Mouse (Mus musculus) stomach, embryonic 15.5 days (tissue): Measurements from ENCODE around the gene Rab7b. TPM values are rescaled to one million over a fixed set of nuclear protein-coding genes. Genes with fewer than 3 reads are reported as not detected.

Source experiments
- ATAC-seq: fragments of 200-750 bp; cut with Nextera tagmentation; 2 replicates; pipeline ENCODE4 v1.8.0; 2017; ENCODE audit warnings: low read depth, moderate number of reproducible peaks, moderate TSS enrichment; ENCODE audit not compliant: insufficient read depth, low FRiP score
- H3K27ac ChIP-seq: fragments of 300-500 bp; sonication (generic); 2 replicates; pipeline ENCODE4 v1.5.1; 2015; ENCODE audit warnings: mild to moderate bottlenecking, inconsistent platforms
- H3K27me3 ChIP-seq: fragments of 300-500 bp; sonication (generic); replicated peaks from 2 replicates; pipeline ENCODE4 v1.6.1; 2015; ENCODE audit warnings: inconsistent platforms
- H3K36me3 ChIP-seq: fragments of 300-500 bp; sonication (generic); 2 replicates; pipeline ENCODE4 v1.6.1; 2015; ENCODE audit warnings: inconsistent platforms
- H3K4me1 ChIP-seq: fragments of 300-500 bp; sonication (generic); 2 replicates; pipeline ENCODE4 v1.6.1; 2015; ENCODE audit warnings: inconsistent platforms
- H3K4me2 ChIP-seq: fragments of 300-500 bp; sonication (generic); 2 replicates; pipeline ENCODE4 v1.6.1; 2015; ENCODE audit warnings: mild to moderate bottlenecking, inconsistent platforms
- H3K4me3 ChIP-seq: fragments of 300-500 bp; sonication (generic); replicated peaks from 2 replicates; pipeline ENCODE4 v1.5.1; 2015; ENCODE audit warnings: inconsistent platforms
- H3K9ac ChIP-seq: fragments of 300-500 bp; sonication (generic); 2 replicates; pipeline ENCODE4 v1.6.1; 2015; ENCODE audit warnings: inconsistent platforms
- H3K9me3 ChIP-seq: fragments of 300-500 bp; sonication (generic); 2 replicates; pipeline ENCODE4 v1.6.1; 2016; ENCODE audit warnings: inconsistent platforms
- WGBS: fragments of 180-500 bp; shearing (Covaris S2); methylation state at CpG from one replicate; pipeline ENCODE4 v1.1.7; 2015; 5-methylcytosine and 5-hydroxymethylcytosine counted together
- polyA plus RNA-seq: library from polyadenylated mRNA; unstranded; fragments of >200 nt; fragmentation: Nextera tagmentation; extraction: Ambion mirVana; gene quantifications from 2 replicates; pipeline ENCODE4 v1.2.1, GENCODE M21; 2015

Gene Rab7b
- polyA plus RNA-seq, 1 experiment from 2014 or later: 8.6 TPM

DNA sequence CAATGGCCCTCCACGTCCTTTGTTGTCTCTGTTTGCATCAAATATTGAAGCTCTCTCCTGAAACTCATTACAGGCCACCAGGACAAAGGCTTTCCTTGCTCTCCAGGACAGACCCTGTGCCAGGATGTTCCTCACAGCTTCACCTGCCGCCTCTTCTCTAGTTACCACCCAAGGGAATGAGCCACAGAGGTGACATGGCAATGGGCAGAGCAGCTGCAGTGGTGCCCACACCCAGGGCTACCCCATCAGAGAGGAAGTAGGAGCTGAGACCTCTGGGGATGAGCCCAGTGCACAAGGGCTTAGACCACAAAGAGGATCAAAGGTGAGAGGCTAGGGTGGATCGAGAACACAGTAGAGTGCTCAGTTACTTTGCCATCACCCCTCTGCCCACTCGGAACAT lies 35.1 kb downstream of the Rab7b start:
- no peak overlapping the region for H3K4me2 ChIP-seq
- H3K27me3 ChIP-seq: no peaks in the 10 kb centered on the region
- no peaks in the 10 kb centered on the region for H3K4me1 ChIP-seq
- 74% methylated on average over 4 of the region's 4 CpGs for WGBS
- H3K4me3 ChIP-seq: no peak overlapping the region
- H3K27ac ChIP-seq: no peak overlapping the region
- ATAC-seq: no peak
- H3K9ac ChIP-seq: no peak overlapping the region
- H3K9me3 ChIP-seq: no peaks in the 10 kb centered on the region
- no peaks in the 10 kb centered on the region for H3K36me3 ChIP-seq

DNA sequence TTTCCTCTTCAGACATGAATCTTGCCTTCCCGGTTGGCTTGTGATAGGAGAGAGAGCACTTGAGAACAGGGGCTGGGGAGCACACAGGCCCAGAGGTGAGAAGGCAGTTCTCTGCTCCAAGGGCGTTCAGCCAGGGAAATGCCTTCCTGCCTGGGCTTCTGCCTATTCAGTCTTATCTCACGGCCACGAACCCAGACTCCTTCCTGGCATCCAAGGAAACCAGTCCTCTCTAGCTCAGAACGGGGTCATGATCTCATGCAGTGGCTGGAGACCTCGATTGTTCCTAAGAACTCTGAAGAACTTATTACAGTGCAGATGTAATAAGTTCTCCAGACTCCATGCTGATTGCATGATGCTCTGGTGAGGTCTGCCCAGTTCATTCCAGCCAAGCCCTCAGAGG lies 38.1 kb downstream of the Rab7b start:
- no peak overlapping the region for H3K27ac ChIP-seq
- no peak overlapping the region for H3K9ac ChIP-seq
- H3K27me3 ChIP-seq: no peaks in the 10 kb centered on the region
- H3K9me3 ChIP-seq: no peaks in the 10 kb centered on the region
- no peak overlapping the region for H3K4me3 ChIP-seq
- H3K4me1 ChIP-seq: no peaks in the 10 kb centered on the region
- 54% methylated on average over 6 of the region's 6 CpGs for WGBS
- no peak for ATAC-seq
- no peak overlapping the region for H3K4me2 ChIP-seq
- no peaks in the 10 kb centered on the region for H3K36me3 ChIP-seq

DNA sequence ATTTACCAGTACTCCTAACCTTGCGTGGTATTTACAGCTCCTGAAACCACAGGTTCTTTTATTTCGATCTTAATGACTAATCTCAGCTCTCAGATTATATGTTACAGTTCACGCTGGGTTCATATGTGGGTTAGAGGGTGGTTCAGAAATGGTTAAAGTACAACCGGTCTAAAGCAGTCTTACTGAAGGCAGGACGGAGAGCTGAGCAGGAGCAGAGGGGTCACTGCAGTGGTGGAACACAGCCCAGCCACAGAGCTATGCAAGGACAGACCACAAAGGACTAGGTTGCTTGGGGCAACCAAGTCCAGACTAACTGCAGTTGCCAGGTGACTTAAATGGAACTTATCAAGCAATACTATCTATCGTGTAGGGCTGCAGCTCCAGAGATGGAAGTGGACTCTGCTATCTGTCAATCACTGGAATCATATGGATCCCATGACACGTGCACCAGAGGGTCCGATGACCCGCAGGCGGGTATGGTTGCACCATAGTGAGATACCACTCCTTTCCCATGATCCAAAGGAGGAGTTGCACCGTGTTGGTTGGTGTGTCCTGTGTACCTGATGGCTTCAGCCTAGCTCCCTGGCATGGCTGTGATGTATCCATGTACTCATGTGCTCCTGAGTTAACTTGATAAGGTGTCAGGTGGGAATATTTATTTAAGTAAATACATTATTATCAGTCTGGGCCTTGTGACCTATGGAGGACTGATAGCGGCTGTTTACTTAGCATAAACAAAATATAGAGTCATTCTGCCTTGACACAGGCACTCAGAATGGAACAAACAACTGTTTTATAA lies 42.3 kb downstream of the Rab7b start:
- Histone ChIP-seq H3K27me3 (no peaks in the 10 kb centered on the region), H3K4me1 (0 out of 2 replicates have a peak, but pooled peaks cover 3% of the 10 kb centered on the region), H3K4me3 (no peak overlapping the region), H3K9ac (no peak overlapping the region), H3K36me3 (no peaks in the 10 kb centered on the region), H3K4me2 (no peak overlapping the region), H3K9me3 (no peaks in the 10 kb centered on the region), H3K27ac (no peak overlapping the region)
- ATAC-seq: peak; percentile 72
- 68% methylated on average over 12 of the region's 12 CpGs for WGBS

DNA sequence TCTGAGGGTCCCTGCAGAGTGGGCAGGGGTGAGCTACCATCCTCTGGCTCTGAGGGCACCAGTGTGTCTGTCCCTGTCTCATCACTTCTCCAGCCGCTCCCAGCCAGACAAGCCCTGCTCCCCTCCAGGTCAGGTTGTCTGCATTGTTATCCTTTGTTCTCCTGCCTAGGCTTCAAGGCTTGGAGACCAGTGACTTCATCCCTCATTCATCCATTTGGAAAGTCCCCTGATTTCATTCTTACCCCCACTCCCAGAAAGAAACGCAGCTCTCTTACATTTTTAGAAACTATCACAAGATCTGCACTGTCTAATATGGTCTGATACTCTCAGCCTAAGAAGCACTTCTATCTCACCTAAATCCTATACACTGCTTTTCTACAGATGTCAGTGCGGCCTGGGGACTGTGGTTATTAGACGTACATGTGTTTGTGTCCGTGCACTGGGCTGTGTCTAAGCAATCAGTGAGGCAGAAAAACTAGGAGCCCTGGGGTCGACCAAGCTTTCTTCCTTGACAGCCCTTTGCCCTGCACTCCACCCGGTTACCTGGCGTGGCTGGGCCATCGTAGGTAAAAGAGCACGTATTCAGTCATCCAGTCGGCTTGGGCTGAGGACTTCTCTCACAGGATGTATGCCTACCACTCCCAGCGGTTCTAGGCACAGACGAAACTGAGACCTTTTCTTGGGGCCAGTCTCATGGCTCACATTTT lies 45.1 kb downstream of the Rab7b start:
- Histone ChIP-seq H3K27ac (no peak overlapping the region), H3K36me3 (no peaks in the 10 kb centered on the region), H3K4me3 (no peak overlapping the region), H3K9ac (no peak overlapping the region), H3K4me2 (no peak overlapping the region), H3K4me1 (0 out of 2 replicates have a peak, but pooled peaks cover 3% of the 10 kb centered on the region), H3K9me3 (no peaks in the 10 kb centered on the region), H3K27me3 (no peaks in the 10 kb centered on the region)
- 76% methylated on average over 13 of the region's 13 CpGs for WGBS
- ATAC-seq: no peak

DNA sequence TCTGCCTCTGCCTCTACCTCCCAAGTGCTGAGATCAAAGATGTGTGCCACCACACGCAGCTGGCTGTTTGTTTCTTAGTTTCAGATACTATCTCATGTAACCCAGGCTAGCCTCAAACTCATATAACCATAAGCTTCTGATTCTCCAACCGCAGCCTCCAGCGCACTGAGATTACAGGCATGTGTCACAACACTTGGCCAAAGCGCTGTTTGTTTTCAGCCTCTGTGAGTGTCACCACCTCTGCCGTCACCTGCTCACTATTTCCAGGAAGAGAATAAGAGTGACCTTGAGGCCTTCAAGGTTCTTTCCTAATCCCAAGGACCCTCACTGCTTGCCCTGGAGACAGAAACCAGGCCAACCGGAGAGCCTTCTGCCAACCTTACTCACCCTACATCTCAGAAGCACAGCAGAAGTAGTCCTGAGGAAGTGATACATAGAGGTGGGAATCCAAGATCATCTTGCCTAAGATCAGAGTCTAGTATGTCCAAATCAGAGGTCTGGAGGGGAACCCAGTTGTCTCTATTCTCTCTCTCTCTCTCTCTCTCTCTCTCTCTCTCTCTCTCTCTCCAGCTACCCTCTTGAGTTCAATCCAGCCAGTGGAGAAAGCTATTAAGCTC lies 46.3 kb downstream of the Rab7b start:
- Histone ChIP-seq H3K4me1 (0 out of 2 replicates have a peak, but pooled peaks cover 3% of the 10 kb centered on the region), H3K27me3 (no peaks in the 10 kb centered on the region), H3K4me2 (no peak overlapping the region), H3K27ac (no peak overlapping the region), H3K4me3 (no peak overlapping the region), H3K9ac (no peak overlapping the region), H3K9me3 (no peaks in the 10 kb centered on the region), H3K36me3 (no peaks in the 10 kb centered on the region)
- 92% methylated on average over 6 of the region's 6 CpGs for WGBS
- no peak for ATAC-seq

DNA sequence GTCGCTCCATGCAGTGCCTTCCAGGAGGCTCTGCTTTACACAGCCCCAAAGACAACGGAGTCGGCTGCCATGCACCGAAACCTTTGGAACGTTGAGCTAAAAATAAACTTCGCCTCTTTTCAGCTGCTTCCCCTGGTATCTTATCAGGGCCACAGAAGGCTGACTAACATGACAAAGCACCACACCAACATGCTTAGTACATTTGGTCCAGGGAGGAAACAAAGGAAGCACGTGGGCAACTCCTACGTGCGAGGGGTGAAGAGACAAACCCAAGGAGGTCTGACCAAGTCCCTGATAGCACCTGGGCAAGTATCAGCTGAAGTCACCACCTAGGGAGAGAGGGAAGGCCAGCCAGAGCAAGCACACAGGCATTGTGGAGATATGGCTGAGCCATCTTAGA lies 48.0 kb downstream of the Rab7b start:
- ATAC-seq: peak; percentile 67
- no peak overlapping the region for H3K9ac ChIP-seq
- H3K4me1 ChIP-seq: 0 out of 2 replicates have a peak, but pooled peaks cover 3% of the 10 kb centered on the region
- H3K36me3 ChIP-seq: no peaks in the 10 kb centered on the region
- H3K27ac ChIP-seq: no peak overlapping the region; the same call in 1 of the 2 replicates
- H3K4me3 ChIP-seq: no peak overlapping the region
- no peak overlapping the region for H3K4me2 ChIP-seq
- no peaks in the 10 kb centered on the region for H3K27me3 ChIP-seq
- WGBS: 68% methylated on average over 9 of the region's 9 CpGs
- no peaks in the 10 kb centered on the region for H3K9me3 ChIP-seq

DNA sequence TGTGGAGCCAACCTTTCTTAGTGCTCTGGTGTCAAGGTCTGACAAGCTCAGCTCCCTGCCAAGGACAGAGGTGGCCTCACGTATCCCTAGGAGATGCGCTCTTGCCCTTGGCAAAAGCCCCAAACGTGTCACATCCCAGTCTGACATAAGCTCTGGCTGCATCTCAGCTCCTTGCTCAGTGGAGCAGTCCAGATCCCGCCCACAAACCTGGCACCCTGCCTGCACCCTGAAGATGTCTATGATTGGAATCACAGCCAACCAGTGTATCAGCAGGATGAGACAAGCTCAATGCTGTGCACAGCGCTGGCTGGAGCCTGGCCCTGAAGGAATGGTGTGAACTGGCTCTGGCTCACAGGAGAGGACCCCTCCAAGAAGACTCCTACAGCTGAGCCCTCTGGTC lies 48.8 kb downstream of the Rab7b start:
- Histone ChIP-seq H3K4me1 (0 out of 2 replicates have a peak, but pooled peaks cover 3% of the 10 kb centered on the region), H3K27me3 (no peaks in the 10 kb centered on the region), H3K27ac (no peak overlapping the region), H3K9ac (no peak overlapping the region), H3K4me3 (no peak overlapping the region), H3K36me3 (no peaks in the 10 kb centered on the region), H3K9me3 (no peaks in the 10 kb centered on the region), H3K4me2 (no peak overlapping the region)
- 62% methylated on average over 5 of the region's 5 CpGs for WGBS
- peak; percentile 28; the same call in 1 of the 2 replicates for ATAC-seq

DNA sequence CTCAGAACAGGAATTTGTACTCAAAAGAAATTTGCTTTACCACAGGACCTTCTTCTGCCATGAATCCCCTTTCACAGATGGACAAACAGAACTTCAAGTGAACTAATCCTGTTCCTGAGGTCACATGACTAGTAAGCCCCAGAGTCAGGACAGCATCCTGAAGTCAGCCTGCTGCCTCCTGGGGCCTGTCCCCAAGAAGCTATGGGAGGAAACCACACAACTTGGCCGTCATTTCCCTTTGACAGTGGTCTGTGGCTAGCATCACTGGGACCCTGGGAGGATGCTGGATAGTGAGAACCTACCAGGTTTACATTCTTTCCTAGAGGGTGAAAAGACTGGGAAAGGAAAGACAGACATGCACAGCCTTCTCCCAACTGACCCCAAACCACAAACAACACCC lies 50.3 kb downstream of the Rab7b start:
- Histone ChIP-seq H3K4me2 (no peak overlapping the region), H3K27ac (no peak overlapping the region), H3K4me1 (0 out of 2 replicates have a peak, but pooled peaks cover 3% of the 10 kb centered on the region), H3K9me3 (no peaks in the 10 kb centered on the region), H3K27me3 (no peaks in the 10 kb centered on the region), H3K36me3 (no peaks in the 10 kb centered on the region), H3K4me3 (no peak overlapping the region), H3K9ac (no peak overlapping the region)
- 76% methylated on average over 1 of the region's 1 CpGs for WGBS
- ATAC-seq: no peak

DNA sequence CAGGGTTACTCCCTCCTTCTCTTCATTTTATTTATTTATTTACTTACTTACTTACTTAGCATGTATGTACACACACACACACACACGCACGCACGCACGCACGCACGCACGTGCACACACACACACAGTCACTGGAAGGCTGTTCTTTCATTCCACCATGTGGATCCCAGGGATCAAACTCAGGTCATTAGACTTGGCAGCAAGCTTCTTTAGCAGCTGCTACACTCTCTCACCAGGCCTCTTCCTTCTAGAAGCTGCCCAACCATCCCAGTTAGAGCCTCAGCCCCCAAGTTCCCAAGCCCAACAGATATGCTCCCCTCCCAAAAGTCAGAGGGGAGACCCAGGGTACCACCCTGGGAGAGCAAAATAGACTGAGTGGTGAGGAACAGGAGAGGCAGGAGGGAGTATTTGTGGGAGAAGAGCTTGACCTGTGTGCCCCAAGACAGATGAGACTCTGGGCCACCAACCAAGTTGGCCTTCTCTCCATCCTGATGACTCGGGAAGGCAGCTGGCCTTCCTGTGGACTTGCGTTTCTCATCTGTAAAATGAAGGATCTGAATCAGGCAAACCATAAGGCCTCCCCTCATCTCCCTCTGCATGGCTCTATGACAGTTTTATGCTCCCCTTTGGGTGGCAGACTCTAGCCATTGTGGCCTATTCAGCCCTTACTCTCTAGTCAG lies 51.1 kb downstream of the Rab7b start:
- no peak overlapping the region for H3K9ac ChIP-seq
- no peaks in the 10 kb centered on the region for H3K4me1 ChIP-seq
- no peak overlapping the region for H3K4me3 ChIP-seq
- H3K4me2 ChIP-seq: no peak overlapping the region
- no peaks in the 10 kb centered on the region for H3K36me3 ChIP-seq
- no peak for ATAC-seq
- 84% methylated on average over 9 of the region's 9 CpGs for WGBS
- no peaks in the 10 kb centered on the region for H3K9me3 ChIP-seq
- H3K27me3 ChIP-seq: no peaks in the 10 kb centered on the region
- no peak overlapping the region for H3K27ac ChIP-seq

DNA sequence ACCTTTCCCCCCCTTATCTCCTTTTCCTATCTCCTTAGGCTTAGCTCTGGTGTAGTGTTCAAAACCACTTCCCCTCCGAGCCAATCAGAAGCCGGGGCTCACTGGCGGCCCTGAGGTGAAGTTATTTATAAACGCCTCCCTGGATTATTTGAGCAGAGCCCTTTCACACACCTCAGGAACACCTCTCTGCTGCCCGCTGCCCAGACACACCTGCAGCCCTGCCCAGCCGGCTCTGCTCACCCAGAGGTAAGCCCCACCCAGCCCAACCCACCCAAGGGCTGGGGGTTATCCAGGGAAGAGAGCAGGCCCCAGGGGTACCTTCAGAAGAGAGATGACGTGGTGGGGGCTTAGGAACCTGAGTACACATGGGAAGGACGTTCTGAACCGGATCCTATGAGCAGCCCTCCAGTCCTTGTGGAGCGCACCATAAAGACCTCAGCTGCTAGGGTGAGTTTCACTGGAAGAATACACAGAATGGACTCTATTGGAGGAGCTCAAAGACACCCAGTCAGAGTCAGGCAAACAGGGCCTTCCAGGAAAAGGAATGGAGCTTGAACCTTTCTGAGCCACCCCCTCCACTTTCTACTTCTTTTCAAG lies 55.5 kb downstream of the Rab7b start, which contains the start of gene Slc26a9:
Slc26a9 (plus strand) TSS at position 155 of the 597 bp plus-strand sequence.
- ATAC-seq: peak; percentile 93
- Histone ChIP-seq H3K4me1 (no peaks in the 10 kb centered on the region), H3K9me3 (no peaks in the 10 kb centered on the region), H3K4me3 (peak within 1 kb of the TSS; percentile 8), H3K9ac (no peak within 1 kb of the TSS), H3K27me3 (no peaks in the 10 kb centered on the region), H3K36me3 (no peaks in the 10 kb centered on the region), H3K27ac (peak within 1 kb of the TSS; percentile 46), H3K4me2 (peak within 1 kb of the TSS; percentile 35; the same call in 1 of the 2 replicates)
- WGBS: 44% methylated on average over 10 of the region's 10 CpGs

DNA sequence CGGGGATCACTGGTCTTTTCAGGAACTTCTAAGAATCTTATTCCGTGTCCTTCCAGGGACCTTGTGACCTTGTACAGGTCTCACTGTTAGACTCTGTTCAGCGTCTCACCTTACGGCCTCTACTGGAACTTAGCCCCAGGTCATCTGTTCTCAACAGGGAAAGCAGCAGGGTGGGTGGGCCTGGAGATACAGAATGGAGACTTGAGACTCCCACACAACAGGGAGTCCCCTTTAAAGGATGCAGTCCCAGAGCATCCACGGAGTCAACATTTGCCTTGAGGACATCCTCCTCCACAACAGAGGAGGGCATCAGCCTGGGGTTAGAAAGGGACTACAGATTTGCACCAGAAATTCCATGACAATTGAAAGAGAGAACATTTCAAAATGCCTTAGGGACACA lies 56.9 kb downstream of the Rab7b start:
- 64% methylated on average over 5 of the region's 5 CpGs for WGBS

More for the DNA sequence above, 56.9 kb downstream of the Rab7b start:
- H3K4me2 ChIP-seq: peak overlapping the region; percentile 35
- no peaks in the 10 kb centered on the region for H3K27me3 ChIP-seq
- H3K9ac ChIP-seq: no peak overlapping the region
- no peak overlapping the region for H3K27ac ChIP-seq
- no peaks in the 10 kb centered on the region for H3K4me1 ChIP-seq
- H3K9me3 ChIP-seq: no peaks in the 10 kb centered on the region
- no peak for ATAC-seq
- H3K4me3 ChIP-seq: peak overlapping the region; percentile 8; the same call in 1 of the 2 replicates
- no peaks in the 10 kb centered on the region for H3K36me3 ChIP-seq
